Mouse (Mus musculus) heart, postnatal 25 days (tissue): ENCODE data around the gene Prdm8. TPM values are rescaled to one million over a fixed set of nuclear protein-coding genes. Genes with fewer than 3 reads are reported as not detected.

Experiments
- total RNA-seq, 2 experiments: library from RNA; stranded (reverse); gene quantifications; 2 replicates each; pipeline ENCODE4 v1.2.3; 2021

Gene Prdm8
- total RNA-seq, 2 experiments from 2014 or later: 0.18 to 0.34 TPM

Other genes with a start within 250 kb of the Prdm8 start
- 10 to 100 TPM; 69.7 to 74.9 TPM for gene Antxr2, start 136.2 kb upstream of the Prdm8 start, total RNA-seq
- gene Fgf5, start 87.0 kb downstream of the Prdm8 start, total RNA-seq: not detected
- gene Cfap299, start 162.1 kb downstream of the Prdm8 start, total RNA-seq: not detected